Mouse (Mus musculus): ENCODE measurements around the gene Setd1b.

GRCm38 (mm10) chr5:123104769-123105168 is 37.2 kb upstream of the Setd1b start:
- TF ChIP-seq CTCF (IDR thresholded peaks at IDR 0.05; ENCODE audit: control insufficient read depth, insufficient read depth, insufficient replicate concordance, low read depth, low read length) = no peak
- no peak for TF ChIP-seq POLR2A (IDR thresholded peaks at IDR 0.05; ENCODE audit: control insufficient read depth, low read depth, low read length)
